Mouse (Mus musculus) frontal cortex, postnatal 36 days (tissue): ENCODE measurements at regions not wholly inside any gene's neighbourhood (a gene's known extent, or its start where the extent isn't known, plus 50 kb on each side); places are given as distances from the start of the nearest gene placed in this dataset.

Source experiments
- DNase-seq, 2 experiments: peaks; one replicate each; pipeline ENCODE4 v3.0.0; 2022; ENCODE audit warnings: low spot score in 2 of 2

GRCm38 (mm10) chr6:44793348-44793747 lies 265.8 kb upstream of the Cntnap2 start:
- DNase-seq: no peak

- DNase-seq: no peak
Observed at GRCm38 (mm10) chr6:44815362-44815761, 243.8 kb upstream of the Cntnap2 start.

- DNase-seq: no peak
Observed at GRCm38 (mm10) chr6:44844177-44844576, 215.0 kb upstream of the Cntnap2 start.

- DNase-seq: peak in 1 of 2 experiments; percentile 13
Observed at GRCm38 (mm10) chr6:44849477-44849876, 209.7 kb upstream of the Cntnap2 start.

GRCm38 (mm10) chr6:44850829-44851228 lies 208.3 kb upstream of the Cntnap2 start:
- peak in 1 of 2 experiments; percentile 7 for DNase-seq

- DNase-seq: no peak
Observed at GRCm38 (mm10) chr6:44900249-44900648, 158.9 kb upstream of the Cntnap2 start.
